Mouse (Mus musculus) G1E (cell line): Measurements from ENCODE around the gene Dph2.

Experiments used
- CTCF ChIP-seq: IDR thresholded peaks from 2 replicates; pipeline ENCODE4 v1.5.1; 2012; ENCODE audit warnings: low read depth, low read length, inconsistent platforms, mixed read lengths
- GATA1 ChIP-seq: IDR thresholded peaks from 2 replicates; pipeline ENCODE4 v1.6.1; 2012; ENCODE audit warnings: borderline replicate concordance, low read length, inconsistent platforms, mixed read lengths
- GATA2 ChIP-seq: IDR thresholded peaks from 2 replicates; pipeline ENCODE4 v1.6.1; 2012; ENCODE audit warnings: low read depth, low read length, inconsistent platforms, borderline replicate concordance
- POLR2AphosphoS5 ChIP-seq: IDR thresholded peaks from 2 replicates; pipeline ENCODE4 v1.6.1; 2012; ENCODE audit warnings: low read depth, low read length, inconsistent platforms; ENCODE audit not compliant: insufficient replicate concordance
- TAL1 ChIP-seq: conservative IDR thresholded peaks from 2 replicates; pipeline ENCODE4 v1.6.1; 2012; ENCODE audit warnings: low read depth, low read length, inconsistent platforms, mixed read lengths

GRCm38 (mm10) chr4:117878301-117878700, 13.5 kb downstream of the Dph2 start:
- TF ChIP-seq CTCF, result no peak
- TF ChIP-seq GATA1, result no peak
- no peak for TF ChIP-seq POLR2AphosphoS5
- no peak for TF ChIP-seq TAL1
- no peak for TF ChIP-seq GATA2
